Mouse (Mus musculus) forebrain, embryonic 14.5 days (tissue): Measurements from ENCODE around the gene Dmrt2. TPM values are rescaled to one million over a fixed set of nuclear protein-coding genes. Genes with fewer than 3 reads are reported as not detected.

Source experiments
- ATAC-seq: fragments of 200-750 bp; cut with Nextera tagmentation; 2 replicates; pipeline ENCODE4 v1.8.0; 2017; ENCODE audit warnings: mild to moderate bottlenecking, moderate library complexity
- DNase-seq: peaks from one replicate; pipeline ENCODE4 v3.0.0-alpha.2; 2015; ENCODE audit warnings: low spot score
- H3K27ac ChIP-seq: fragments of 300-500 bp; sonication (generic); 2 replicates; pipeline ENCODE4 v1.5.1; 2014; ENCODE audit warnings: low read depth, mild to moderate bottlenecking, control low read depth, low read length, moderate library complexity
- H3K27me3 ChIP-seq: fragments of 300-500 bp; sonication (generic); replicated peaks from 2 replicates; pipeline ENCODE4 v1.6.1; 2014; ENCODE audit warnings: low read length, control low read depth, mixed read lengths; ENCODE audit not compliant: control insufficient read depth, insufficient read depth
- H3K36me3 ChIP-seq: fragments of 300-500 bp; sonication (generic); 2 replicates; pipeline ENCODE4 v1.6.1; 2014; ENCODE audit warnings: low read length, control low read depth; ENCODE audit not compliant: control insufficient read depth, insufficient read depth
- H3K4me1 ChIP-seq: fragments of 300-500 bp; sonication (generic); 2 replicates; pipeline ENCODE4 v1.6.1; 2014; ENCODE audit warnings: antibody characterized with exemption, low read length, control low read depth; ENCODE audit not compliant: control insufficient read depth, insufficient read depth
- H3K4me2 ChIP-seq: fragments of 300-500 bp; sonication (generic); 2 replicates; pipeline ENCODE4 v1.6.1; 2014; ENCODE audit warnings: mild to moderate bottlenecking, control low read depth, low read length
- H3K4me3 ChIP-seq: fragments of 300-500 bp; sonication (generic); 2 replicates; pipeline ENCODE4 v1.5.1; 2014; ENCODE audit warnings: low read depth, low read length, control low read depth
- H3K9ac ChIP-seq: fragments of 300-500 bp; sonication (generic); 2 replicates; pipeline ENCODE4 v1.6.1; 2014; ENCODE audit warnings: mild to moderate bottlenecking, low read length, control low read depth, moderate library complexity
- H3K9me3 ChIP-seq: fragments of 300-500 bp; sonication (generic); replicated peaks from 2 replicates; pipeline ENCODE4 v1.6.1; 2016; ENCODE audit warnings: low read length, control low read depth, mixed read lengths; ENCODE audit not compliant: control insufficient read depth
- WGBS: fragments of 180-500 bp; shearing (Covaris S2); extraction: QIAGEN DNeasy Blood & Tissue Kit; methylation state at CpG from one replicate; pipeline ENCODE4 v1.1.7; 2014; 5-methylcytosine and 5-hydroxymethylcytosine counted together
- polyA plus RNA-seq: library from polyadenylated mRNA; unstranded; fragments of >200 nt; fragmentation: Nextera tagmentation; extraction: Ambion mirVana; gene quantifications from 2 replicates; pipeline ENCODE4 v1.2.1, GENCODE M21; 2014

Gene Dmrt2
- polyA plus RNA-seq, 1 experiment from 2014 or later, result 0.58 TPM

- Histone ChIP-seq H3K27me3 (peaks cover 78% of the 10 kb centered on the region), H3K27ac (no peak overlapping the region), H3K4me3 (peak overlapping the region; percentile 34), H3K9ac (peak overlapping the region; percentile 48; the same call in 1 of the 2 replicates), H3K4me1 (peaks cover 10% of the 10 kb centered on the region), H3K9me3 (no peaks in the 10 kb centered on the region), H3K4me2 (peak overlapping the region; percentile 70), H3K36me3 (no peaks in the 10 kb centered on the region)
- peak; percentile 55 for DNase-seq
- no peak for ATAC-seq
- WGBS, result under 1% methylated on average over 60 of the region's 66 CpGs
Measured at GRCm38 (mm10) chr19:25673224-25674055, 1.2 kb downstream of the Dmrt2 start.

- peaks cover 73% of the 10 kb centered on the region for H3K27me3 ChIP-seq
- ATAC-seq, result no peak
- WGBS, result under 1% methylated on average over 15 of the region's 15 CpGs
- H3K9ac ChIP-seq, result peak overlapping the region; percentile 48; the same call in 1 of the 2 replicates
- no peaks in the 10 kb centered on the region for H3K36me3 ChIP-seq
- peaks cover 10% of the 10 kb centered on the region for H3K4me1 ChIP-seq
- H3K9me3 ChIP-seq, result no peaks in the 10 kb centered on the region
- no peak overlapping the region for H3K27ac ChIP-seq
- DNase-seq, result no peak
- H3K4me3 ChIP-seq, result peak overlapping the region; percentile 34
- H3K4me2 ChIP-seq, result peak overlapping the region; percentile 70
Measured at GRCm38 (mm10) chr19:25674056-25674420, 1.8 kb downstream of the Dmrt2 start.

- Histone ChIP-seq H3K27ac (no peak overlapping the region), H3K4me1 (peaks cover 10% of the 10 kb centered on the region), H3K9ac (no peak overlapping the region), H3K9me3 (no peaks in the 10 kb centered on the region), H3K36me3 (no peaks in the 10 kb centered on the region), H3K4me3 (no peak overlapping the region), H3K4me2 (no peak overlapping the region), H3K27me3 (peaks cover 66% of the 10 kb centered on the region)
- ATAC-seq (no peak), DNase-seq (no peak)
- 3% methylated on average over 8 of the region's 8 CpGs for WGBS
Measured at GRCm38 (mm10) chr19:25674744-25675143, 2.5 kb downstream of the Dmrt2 start.

- DNase-seq (no peak), ATAC-seq (no peak)
- Histone ChIP-seq H3K27ac (no peak overlapping the region), H3K27me3 (peaks cover 54% of the 10 kb centered on the region), H3K9me3 (no peaks in the 10 kb centered on the region), H3K4me2 (no peak overlapping the region), H3K4me1 (peaks cover 10% of the 10 kb centered on the region), H3K4me3 (no peak overlapping the region), H3K9ac (no peak overlapping the region), H3K36me3 (no peaks in the 10 kb centered on the region)
- WGBS, result 5% methylated on average over 9 of the region's 9 CpGs
Measured at GRCm38 (mm10) chr19:25675866-25676440, 3.7 kb downstream of the Dmrt2 start.

GRCm38 (mm10) chr19:25698850-25699249, 26.6 kb downstream of the Dmrt2 start:
- H3K4me1 ChIP-seq, result no peaks in the 10 kb centered on the region
- H3K4me2 ChIP-seq, result no peak overlapping the region
- 77% methylated on average over 14 of the region's 14 CpGs for WGBS
- H3K27me3 ChIP-seq, result no peaks in the 10 kb centered on the region
- no peak for ATAC-seq
- H3K36me3 ChIP-seq, result no peaks in the 10 kb centered on the region
- no peak overlapping the region for H3K4me3 ChIP-seq
- no peak overlapping the region for H3K27ac ChIP-seq
- DNase-seq, result no peak
- no peaks in the 10 kb centered on the region for H3K9me3 ChIP-seq
- no peak overlapping the region for H3K9ac ChIP-seq

GRCm38 (mm10) chr19:25713382-25713781, 41.2 kb downstream of the Dmrt2 start:
- peak; percentile 77; the same call in 1 of the 2 replicates for ATAC-seq
- no peaks in the 10 kb centered on the region for H3K9me3 ChIP-seq
- H3K4me1 ChIP-seq, result no peaks in the 10 kb centered on the region
- H3K36me3 ChIP-seq, result no peaks in the 10 kb centered on the region
- no peak overlapping the region for H3K4me3 ChIP-seq
- no peak overlapping the region for H3K9ac ChIP-seq
- H3K27me3 ChIP-seq, result no peaks in the 10 kb centered on the region
- WGBS, result 8% methylated on average over 8 of the region's 8 CpGs
- peak; percentile 64 for DNase-seq
- H3K4me2 ChIP-seq, result no peak overlapping the region
- no peak overlapping the region for H3K27ac ChIP-seq

- ATAC-seq, result no peak
- WGBS, result 51% methylated on average over 2 of the region's 2 CpGs
- H3K4me3 ChIP-seq, result no peak overlapping the region
- no peak overlapping the region for H3K27ac ChIP-seq
- H3K9me3 ChIP-seq, result no peaks in the 10 kb centered on the region
- no peaks in the 10 kb centered on the region for H3K36me3 ChIP-seq
- H3K9ac ChIP-seq, result no peak overlapping the region
- no peaks in the 10 kb centered on the region for H3K27me3 ChIP-seq
- no peaks in the 10 kb centered on the region for H3K4me1 ChIP-seq
- no peak for DNase-seq
- no peak overlapping the region for H3K4me2 ChIP-seq
Measured at GRCm38 (mm10) chr19:25714927-25715326, 42.7 kb downstream of the Dmrt2 start.

GRCm38 (mm10) chr19:25722616-25723015, 50.4 kb downstream of the Dmrt2 start:
- no peak for DNase-seq
- no peak overlapping the region for H3K4me2 ChIP-seq
- no peak overlapping the region for H3K27ac ChIP-seq
- H3K9me3 ChIP-seq, result no peaks in the 10 kb centered on the region
- ATAC-seq, result no peak
- no peaks in the 10 kb centered on the region for H3K4me1 ChIP-seq
- no peak overlapping the region for H3K9ac ChIP-seq
- H3K4me3 ChIP-seq, result no peak overlapping the region
- whole genome bisulfite sequencing, result 35% methylated on average over 5 of the region's 5 CpGs
- H3K27me3 ChIP-seq, result no peaks in the 10 kb centered on the region
- no peaks in the 10 kb centered on the region for H3K36me3 ChIP-seq
